Mouse (Mus musculus): Measurements from ENCODE around the gene Gabbr2. TPM values are rescaled to one million over a fixed set of nuclear protein-coding genes. Genes with fewer than 3 reads are reported as not detected.
A peak's percentile ranks its signal among the peaks of the same experiment; 100 is the strongest.

Gabbr2 gene
- total and polyA plus RNA-seq, 2 experiments from 2014 or later = 17.7 to 98.9 TPM

DNA sequence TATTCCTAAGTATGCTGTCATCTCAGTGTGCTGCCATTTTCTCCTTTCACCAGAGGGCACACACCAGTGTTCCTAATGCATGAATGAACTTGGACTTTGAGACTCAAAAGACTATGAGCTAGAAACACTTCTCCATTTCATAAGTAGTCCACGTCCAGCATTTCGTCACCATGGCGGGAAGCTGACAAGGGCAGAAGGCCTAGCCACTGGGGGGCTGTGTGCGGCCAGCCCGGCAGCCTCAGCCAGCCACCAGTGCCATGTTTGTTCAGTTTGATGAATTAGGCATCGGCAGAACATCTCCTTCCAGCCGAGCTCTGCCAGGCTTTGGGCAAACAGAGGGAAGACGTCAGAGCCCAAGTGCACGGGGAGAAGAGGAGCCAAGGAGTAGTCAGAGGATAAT is 97.5 kb downstream of the Gabbr2 start:
- Histone ChIP-seq H3K27me3 (ENCODE audit: insufficient read depth, low read length) (no peaks in the 10 kb centered on the region), H3K4me2 (ENCODE audit: low read depth, low read length) (no peak overlapping the region), H3K27ac (peak overlapping the region; percentile 32; the same call in 1 of the 2 replicates), H3K4me1 (ENCODE audit: insufficient read depth, low read length) (peaks cover 14% of the 10 kb centered on the region; the same call in 1 of the 2 replicates), H3K9me3 (ENCODE audit: low read length) (no peaks in the 10 kb centered on the region), H3K9ac (replicated peaks; ENCODE audit: low read length) (no peak overlapping the region), H3K36me3 (ENCODE audit: insufficient read depth, low read length) (no peaks in the 10 kb centered on the region), H3K4me3 (ENCODE audit: low read length) (no peak overlapping the region)
- WGBS = 45% methylated on average over 9 of the region's 9 CpGs
- ATAC-seq (peak; percentile 50; the same call in 1 of the 2 replicates), DNase-seq (ENCODE audit: low spot score) (peak; percentile 54)
- no peak; the same call in 1 of the 2 replicates for TF ChIP-seq CTCF (IDR thresholded peaks at IDR 0.05; ENCODE audit: low read depth)

GRCm38 (mm10) chr4:46889175-46889574 is 102.5 kb downstream of the Gabbr2 start:
- Histone ChIP-seq H3K27me3 (ENCODE audit: insufficient read depth, low read length) (no peaks in the 10 kb centered on the region), H3K9ac (replicated peaks; ENCODE audit: low read length) (no peak overlapping the region), H3K4me2 (ENCODE audit: low read depth, low read length) (no peak overlapping the region), H3K36me3 (ENCODE audit: insufficient read depth, low read length) (no peaks in the 10 kb centered on the region), H3K9me3 (ENCODE audit: low read length) (no peaks in the 10 kb centered on the region), H3K27ac (peak overlapping the region; percentile 16; the same call in 1 of the 2 replicates), H3K4me1 (ENCODE audit: insufficient read depth, low read length) (peaks cover 7% of the 10 kb centered on the region), H3K4me3 (ENCODE audit: low read length) (no peak overlapping the region)
- peak; percentile 30; the same call in 1 of the 2 replicates for ATAC-seq
- WGBS = 62% methylated on average over 10 of the region's 10 CpGs
- TF ChIP-seq CTCF (IDR thresholded peaks at IDR 0.05; ENCODE audit: low read depth) = no peak
- DNase-seq (ENCODE audit: low spot score) = no peak

- Histone ChIP-seq H3K9me3 (ENCODE audit: low read length) (no peaks in the 10 kb centered on the region), H3K4me3 (ENCODE audit: low read length) (no peak overlapping the region), H3K9ac (replicated peaks; ENCODE audit: low read length) (no peak overlapping the region), H3K36me3 (ENCODE audit: insufficient read depth, low read length) (no peaks in the 10 kb centered on the region), H3K4me1 (ENCODE audit: insufficient read depth, low read length) (peaks cover 15% of the 10 kb centered on the region), H3K4me2 (ENCODE audit: low read depth, low read length) (no peak overlapping the region), H3K27ac (no peak overlapping the region), H3K27me3 (ENCODE audit: insufficient read depth, low read length) (no peaks in the 10 kb centered on the region)
- TF ChIP-seq CTCF (IDR thresholded peaks at IDR 0.05; ENCODE audit: low read depth) = no peak
- peak; percentile 69 for DNase-seq (ENCODE audit: low spot score)
- WGBS = 80% methylated on average over 20 of the region's 20 CpGs
- ATAC-seq = no peak
These were observed 105.9 kb downstream of the Gabbr2 start for GRCm38 (mm10) chr4:46885627-46886383.

- Histone ChIP-seq H3K27me3 (ENCODE audit: insufficient read depth, low read length) (no peaks in the 10 kb centered on the region), H3K4me3 (ENCODE audit: low read length) (no peak overlapping the region), H3K4me2 (ENCODE audit: low read depth, low read length) (peak overlapping the region; percentile 16; the same call in 1 of the 2 replicates), H3K9ac (replicated peaks; ENCODE audit: low read length) (no peak overlapping the region), H3K4me1 (ENCODE audit: insufficient read depth, low read length) (peaks cover 19% of the 10 kb centered on the region), H3K9me3 (ENCODE audit: low read length) (no peaks in the 10 kb centered on the region), H3K36me3 (ENCODE audit: insufficient read depth, low read length) (no peaks in the 10 kb centered on the region), H3K27ac (peak overlapping the region; percentile 64)
- WGBS = 33% methylated on average over 7 of the region's 7 CpGs
- no peak for TF ChIP-seq CTCF (IDR thresholded peaks at IDR 0.05; ENCODE audit: low read depth)
- peak; percentile 77 for DNase-seq (ENCODE audit: low spot score)
- peak; percentile 57 for ATAC-seq
These were observed 107.5 kb downstream of the Gabbr2 start for GRCm38 (mm10) chr4:46884132-46884531.

DNA sequence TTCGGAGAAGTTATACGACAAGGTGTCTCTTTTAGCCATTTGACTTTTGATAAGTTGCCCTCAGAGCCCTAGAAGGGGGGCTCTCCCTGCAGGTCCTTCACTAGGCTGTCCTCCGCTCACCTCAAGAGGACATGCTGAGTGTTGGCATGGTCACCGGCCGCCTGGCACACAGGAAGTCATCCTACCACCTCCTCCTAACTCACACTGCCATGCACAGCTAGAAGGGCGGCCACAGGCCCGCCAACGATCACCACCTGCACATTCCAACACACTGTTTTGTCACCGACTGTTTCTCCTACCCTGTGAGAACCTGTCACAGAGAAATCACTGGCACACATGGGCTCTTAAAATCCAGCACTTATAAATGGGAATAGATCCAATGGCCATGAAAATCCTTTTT is 108.1 kb downstream of the Gabbr2 start:
- 51% methylated on average over 9 of the region's 9 CpGs for WGBS
- H3K27ac ChIP-seq = no peak overlapping the region
- ATAC-seq = no peak

DNA sequence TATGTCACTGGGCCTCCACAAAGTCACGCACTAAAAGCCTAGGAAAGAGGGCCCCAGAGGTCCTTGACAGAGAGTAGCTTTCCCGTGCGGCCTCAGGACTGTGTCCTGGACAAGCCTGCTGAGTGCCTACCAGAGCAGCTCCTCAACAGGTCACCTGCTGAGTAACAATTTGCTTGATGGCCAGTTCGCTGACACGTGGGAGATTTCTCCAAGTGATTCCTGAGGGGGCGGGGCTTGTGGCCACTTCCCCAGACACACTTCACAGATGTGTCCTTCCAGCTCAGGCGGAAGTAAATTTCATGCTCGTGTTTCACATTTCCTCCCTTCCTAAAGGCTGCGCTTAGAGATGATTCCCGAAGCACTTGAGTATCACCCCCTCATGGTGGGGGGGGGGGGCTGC is 108.6 kb downstream of the Gabbr2 start:
- no peak overlapping the region for H3K4me3 ChIP-seq (ENCODE audit: low read length)
- peaks cover 19% of the 10 kb centered on the region for H3K4me1 ChIP-seq (ENCODE audit: insufficient read depth, low read length)
- 42% methylated on average over 10 of the region's 10 CpGs for WGBS
- H3K4me2 ChIP-seq (ENCODE audit: low read depth, low read length) = no peak overlapping the region
- H3K27me3 ChIP-seq (ENCODE audit: insufficient read depth, low read length) = no peaks in the 10 kb centered on the region
- no peaks in the 10 kb centered on the region for H3K36me3 ChIP-seq (ENCODE audit: insufficient read depth, low read length)
- H3K27ac ChIP-seq = no peak overlapping the region; the same call in 1 of the 2 replicates
- H3K9ac ChIP-seq (replicated peaks; ENCODE audit: low read length) = no peak overlapping the region
- no peak for DNase-seq (ENCODE audit: low spot score)
- no peak for ATAC-seq
- TF ChIP-seq CTCF (IDR thresholded peaks at IDR 0.05; ENCODE audit: low read depth) = no peak
- H3K9me3 ChIP-seq (ENCODE audit: low read length) = no peaks in the 10 kb centered on the region

More for the DNA sequence above, 108.1 kb downstream of the Gabbr2 start:
- Histone ChIP-seq H3K4me3 (ENCODE audit: low read length) (no peak overlapping the region), H3K4me1 (ENCODE audit: insufficient read depth, low read length) (peaks cover 19% of the 10 kb centered on the region), H3K4me2 (ENCODE audit: low read depth, low read length) (no peak overlapping the region), H3K36me3 (ENCODE audit: insufficient read depth, low read length) (no peaks in the 10 kb centered on the region), H3K9me3 (ENCODE audit: low read length) (no peaks in the 10 kb centered on the region), H3K27me3 (ENCODE audit: insufficient read depth, low read length) (no peaks in the 10 kb centered on the region), H3K9ac (replicated peaks; ENCODE audit: low read length) (no peak overlapping the region)
- DNase-seq (ENCODE audit: low spot score) = no peak
- no peak for TF ChIP-seq CTCF (IDR thresholded peaks at IDR 0.05; ENCODE audit: low read depth)

DNA sequence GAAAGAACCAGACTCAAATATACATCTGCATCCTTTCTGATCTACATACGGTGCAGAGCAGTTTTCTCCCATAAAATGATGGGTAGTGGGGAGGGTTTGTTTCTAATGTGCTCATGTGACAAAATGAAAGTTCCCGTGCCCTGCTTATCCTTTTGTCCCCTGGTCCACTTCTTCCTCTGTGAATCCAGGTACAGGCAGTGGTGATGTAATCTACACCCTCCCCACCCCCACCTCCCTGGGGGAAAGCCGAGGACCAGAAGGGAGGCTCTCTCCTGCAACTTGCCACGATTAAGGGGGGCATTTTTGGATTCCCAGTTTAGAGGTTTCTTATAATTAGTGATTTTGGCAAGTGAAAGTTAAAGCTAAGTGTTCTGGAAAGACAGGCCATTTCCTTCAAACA is 110.4 kb downstream of the Gabbr2 start:
- no peak overlapping the region for H3K9ac ChIP-seq (replicated peaks; ENCODE audit: low read length)
- no peaks in the 10 kb centered on the region for H3K9me3 ChIP-seq (ENCODE audit: low read length)
- H3K4me3 ChIP-seq (ENCODE audit: low read length) = no peak overlapping the region
- no peak for TF ChIP-seq CTCF (IDR thresholded peaks at IDR 0.05; ENCODE audit: low read depth)
- ATAC-seq (no peak), DNase-seq (ENCODE audit: low spot score) (no peak)
- peaks cover 19% of the 10 kb centered on the region for H3K4me1 ChIP-seq (ENCODE audit: insufficient read depth, low read length)
- no peak overlapping the region for H3K4me2 ChIP-seq (ENCODE audit: low read depth, low read length)
- H3K36me3 ChIP-seq (ENCODE audit: insufficient read depth, low read length) = no peaks in the 10 kb centered on the region
- no peaks in the 10 kb centered on the region for H3K27me3 ChIP-seq (ENCODE audit: insufficient read depth, low read length)
- WGBS = 58% methylated on average over 4 of the region's 4 CpGs
- H3K27ac ChIP-seq = no peak overlapping the region
